Mouse (Mus musculus): ENCODE data around the gene Zfp750. TPM values are rescaled to one million over a fixed set of nuclear protein-coding genes. Genes with fewer than 3 reads are reported as not detected.

Gene Zfp750
- under 1 TPM; 0.20 to 0.35 TPM for polyA plus RNA-seq (2017; shearing (Covaris generic))

GRCm38 (mm10) chr11:121519131-121519530 is at the start of gene Zfp750:
Gene Zfp750, minus strand, starts transcription at chr11:121519333.

Other genes with a start within 250 kb of the Zfp750 start
- 10 to 100 TPM; 37.7 to 43.6 TPM for gene Wdr45b, start 164.9 kb downstream of the Zfp750 start, polyA plus RNA-seq (2017; shearing (Covaris generic))
- gene Rab40b, start 131.1 kb downstream of the Zfp750 start, polyA plus RNA-seq (2017; shearing (Covaris generic)), result 1 to 10 TPM in 1 of 2 experiments, under 1 TPM in 1; 0.22 to 1.5 TPM
- gene Fn3krp, start 97.9 kb downstream of the Zfp750 start, polyA plus RNA-seq (2017; shearing (Covaris generic)), result under 1 TPM; 0.29 to 0.92 TPM
- gene Fn3k, start 84.4 kb downstream of the Zfp750 start, polyA plus RNA-seq (2017; shearing (Covaris generic)), result under 1 TPM in 1 of 2 experiments, not detected in 1; 0.45 TPM
- gene Tbcd, start 67.4 kb downstream of the Zfp750 start, polyA plus RNA-seq (2017; shearing (Covaris generic)), result 10 to 100 TPM; 42.8 to 48.2 TPM
- gene B3gntl1, start 153.8 kb upstream of the Zfp750 start, polyA plus RNA-seq (2017; shearing (Covaris generic)), result 10 to 100 TPM; 13.9 to 14.4 TPM
- gene Metrnl, start 182.2 kb upstream of the Zfp750 start, polyA plus RNA-seq (2017; shearing (Covaris generic)), result 10 to 100 TPM in 1 of 2 experiments, 1 to 10 TPM in 1; 4.4 to 13.1 TPM

Data from inflammation-experienced regulatory T-cells (primary cell).